Mouse (Mus musculus): Measurements from ENCODE around the gene Plekha5. TPM values are rescaled to one million over a fixed set of nuclear protein-coding genes. Genes with fewer than 3 reads are reported as not detected.
"Not testable (repeated sequence)": the region's sequence is repeated elsewhere in the genome, so short reads cannot be mapped to it uniquely, and the experiment has no call there.

Plekha5 gene
- total and polyA plus RNA-seq, 2 experiments from 2014 or later = 15.9 to 32.0 TPM

DNA sequence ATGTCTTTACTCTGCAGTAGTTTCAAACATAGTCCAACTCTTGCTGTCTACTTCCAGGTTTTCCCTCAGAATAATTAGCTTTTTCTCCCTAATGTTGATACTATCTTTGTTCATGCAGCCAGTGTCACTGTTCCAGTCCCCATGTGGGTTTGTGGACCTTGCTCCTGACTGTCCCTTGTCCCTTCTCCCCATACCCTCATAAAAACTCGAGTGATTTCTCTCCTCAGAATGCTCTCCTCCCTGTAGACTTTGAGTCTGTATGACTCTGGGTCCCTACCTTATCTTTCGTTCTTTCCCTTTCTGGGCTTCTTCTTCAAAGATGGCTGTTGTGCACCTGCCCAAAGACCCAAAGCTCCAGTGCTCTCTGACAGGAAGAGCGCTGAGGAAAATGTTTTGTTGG is 64.8 kb downstream of the Plekha5 start:
- H3K4me1 ChIP-seq (ENCODE audit: insufficient read depth) = no peaks in the 10 kb centered on the region
- H3K9ac ChIP-seq = no peak overlapping the region
- H3K36me3 ChIP-seq (ENCODE audit: insufficient read depth) = no peaks in the 10 kb centered on the region
- H3K27me3 ChIP-seq (ENCODE audit: insufficient read depth, low read length) = no peaks in the 10 kb centered on the region
- 87% methylated on average over 3 of the region's 3 CpGs for WGBS
- no peak for DNase-seq
- TF ChIP-seq CTCF (IDR thresholded peaks at IDR 0.05; ENCODE audit: low read depth) = no peak
- no peak overlapping the region for H3K27ac ChIP-seq (ENCODE audit: low read depth, low read length)
- no peak overlapping the region for H3K4me3 ChIP-seq (ENCODE audit: low read depth, low read length)
- no peak for ATAC-seq
- H3K4me2 ChIP-seq (ENCODE audit: low read depth) = no peak overlapping the region
- H3K9me3 ChIP-seq (ENCODE audit: low read length) = no peaks in the 10 kb centered on the region

GRCm38 (mm10) chr6:140489570-140489969 is 65.7 kb downstream of the Plekha5 start:
- Histone ChIP-seq H3K4me3 (ENCODE audit: low read depth, low read length) (no peak overlapping the region), H3K9me3 (ENCODE audit: low read length) (no peaks in the 10 kb centered on the region), H3K27ac (ENCODE audit: low read depth, low read length) (no peak overlapping the region), H3K27me3 (ENCODE audit: insufficient read depth, low read length) (no peaks in the 10 kb centered on the region), H3K4me2 (ENCODE audit: low read depth) (no peak overlapping the region), H3K36me3 (ENCODE audit: insufficient read depth) (no peaks in the 10 kb centered on the region), H3K4me1 (ENCODE audit: insufficient read depth) (no peaks in the 10 kb centered on the region), H3K9ac (no peak overlapping the region)
- no peak for TF ChIP-seq CTCF (IDR thresholded peaks at IDR 0.05; ENCODE audit: low read depth)
- DNase-seq = no peak
- ATAC-seq = no peak

GRCm38 (mm10) chr6:140490220-140490619 is 66.4 kb downstream of the Plekha5 start:
- Histone ChIP-seq H3K27ac (ENCODE audit: low read depth, low read length) (no peak overlapping the region), H3K4me3 (ENCODE audit: low read depth, low read length) (no peak overlapping the region), H3K27me3 (ENCODE audit: insufficient read depth, low read length) (no peaks in the 10 kb centered on the region), H3K4me1 (ENCODE audit: insufficient read depth) (no peaks in the 10 kb centered on the region), H3K9ac (no peak overlapping the region), H3K36me3 (ENCODE audit: insufficient read depth) (no peaks in the 10 kb centered on the region), H3K4me2 (ENCODE audit: low read depth) (no peak overlapping the region), H3K9me3 (ENCODE audit: low read length) (no peaks in the 10 kb centered on the region)
- ATAC-seq (no peak), DNase-seq (no peak)
- no peak for TF ChIP-seq CTCF (IDR thresholded peaks at IDR 0.05; ENCODE audit: low read depth)
- WGBS = 85% methylated on average over 4 of the region's 4 CpGs

- H3K4me1 ChIP-seq (ENCODE audit: insufficient read depth) = no peaks in the 10 kb centered on the region
- no peak for TF ChIP-seq CTCF (IDR thresholded peaks at IDR 0.05; ENCODE audit: low read depth)
- peak overlapping the region; percentile 55 for H3K27ac ChIP-seq (ENCODE audit: low read depth, low read length)
- peak; percentile 63 for ATAC-seq
- no peaks in the 10 kb centered on the region for H3K9me3 ChIP-seq (ENCODE audit: low read length)
- 0 out of 2 replicates have a peak overlapping the region, but pooled peaks have one; percentile 18 for H3K9ac ChIP-seq
- H3K4me3 ChIP-seq (ENCODE audit: low read depth, low read length) = peak overlapping the region; percentile 1; the same call in 1 of the 2 replicates
- H3K27me3 ChIP-seq (ENCODE audit: insufficient read depth, low read length) = no peaks in the 10 kb centered on the region
- H3K4me2 ChIP-seq (ENCODE audit: low read depth) = peak overlapping the region; percentile 13
- no peak for DNase-seq
- WGBS = 60% methylated on average over 18 of the region's 18 CpGs
- H3K36me3 ChIP-seq (ENCODE audit: insufficient read depth) = 0 out of 2 replicates have a peak, but pooled peaks cover 3% of the 10 kb centered on the region
Measured at GRCm38 (mm10) chr6:140490921-140491537, 67.2 kb downstream of the Plekha5 start.

GRCm38 (mm10) chr6:140492043-140492442 is 68.2 kb downstream of the Plekha5 start:
- H3K9me3 ChIP-seq (ENCODE audit: low read length) = no peaks in the 10 kb centered on the region
- no peak for DNase-seq
- no peak for TF ChIP-seq CTCF (IDR thresholded peaks at IDR 0.05; ENCODE audit: low read depth)
- no peak overlapping the region for H3K27ac ChIP-seq (ENCODE audit: low read depth, low read length)
- WGBS = 70% methylated on average over 6 of the region's 6 CpGs
- H3K36me3 ChIP-seq (ENCODE audit: insufficient read depth) = 0 out of 2 replicates have a peak, but pooled peaks cover 3% of the 10 kb centered on the region
- H3K27me3 ChIP-seq (ENCODE audit: insufficient read depth, low read length) = no peaks in the 10 kb centered on the region
- ATAC-seq = no peak
- H3K4me1 ChIP-seq (ENCODE audit: insufficient read depth) = no peaks in the 10 kb centered on the region
- H3K4me2 ChIP-seq (ENCODE audit: low read depth) = no peak overlapping the region
- H3K4me3 ChIP-seq (ENCODE audit: low read depth, low read length) = no peak overlapping the region
- no peak overlapping the region for H3K9ac ChIP-seq

- TF ChIP-seq CTCF (IDR thresholded peaks at IDR 0.05; ENCODE audit: low read depth) = no peak
- H3K27ac ChIP-seq (ENCODE audit: low read depth, low read length) = no peak overlapping the region
- ATAC-seq (no peak), DNase-seq (no peak)
- H3K4me3 ChIP-seq (ENCODE audit: low read depth, low read length) = no peak overlapping the region
- no peak overlapping the region for H3K4me2 ChIP-seq (ENCODE audit: low read depth)
- WGBS = 74% methylated on average over 3 of the region's 3 CpGs
- H3K4me1 ChIP-seq (ENCODE audit: insufficient read depth) = no peaks in the 10 kb centered on the region
- H3K36me3 ChIP-seq (ENCODE audit: insufficient read depth) = 0 out of 2 replicates have a peak, but pooled peaks cover 3% of the 10 kb centered on the region
- no peaks in the 10 kb centered on the region for H3K27me3 ChIP-seq (ENCODE audit: insufficient read depth, low read length)
- no peaks in the 10 kb centered on the region for H3K9me3 ChIP-seq (ENCODE audit: low read length)
- H3K9ac ChIP-seq = no peak overlapping the region
Measured at GRCm38 (mm10) chr6:140498074-140498473, 74.2 kb downstream of the Plekha5 start.

DNA sequence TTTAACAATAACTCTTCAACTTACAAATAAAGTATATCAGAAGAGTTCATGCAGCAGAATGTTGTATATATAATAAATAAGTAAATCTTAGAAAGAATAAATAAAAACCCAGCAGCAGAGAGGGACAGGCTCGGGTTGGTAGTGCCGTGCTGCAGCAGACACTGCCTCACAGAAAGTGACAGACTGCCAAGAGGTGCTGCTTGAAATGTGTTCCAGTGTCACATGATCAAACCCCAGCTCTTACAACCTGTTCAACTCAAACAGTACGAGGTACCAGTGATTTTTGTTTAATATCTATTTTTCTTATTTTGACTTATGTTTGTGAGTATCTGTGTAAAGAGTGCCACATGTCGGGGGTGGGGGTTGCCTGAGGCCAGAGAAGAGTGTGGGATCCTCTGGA is 75.1 kb downstream of the Plekha5 start:
- H3K27me3 ChIP-seq (ENCODE audit: insufficient read depth, low read length) = no peaks in the 10 kb centered on the region
- no peak overlapping the region for H3K9ac ChIP-seq
- 62% methylated on average over 4 of the region's 4 CpGs for WGBS
- H3K4me2 ChIP-seq (ENCODE audit: low read depth) = no peak overlapping the region
- TF ChIP-seq CTCF (IDR thresholded peaks at IDR 0.05; ENCODE audit: low read depth) = no peak
- H3K27ac ChIP-seq (ENCODE audit: low read depth, low read length) = no peak overlapping the region
- ATAC-seq = no peak
- 0 out of 2 replicates have a peak, but pooled peaks cover 3% of the 10 kb centered on the region for H3K36me3 ChIP-seq (ENCODE audit: insufficient read depth)
- H3K9me3 ChIP-seq (ENCODE audit: low read length) = no peaks in the 10 kb centered on the region
- no peak for DNase-seq
- no peak overlapping the region for H3K4me3 ChIP-seq (ENCODE audit: low read depth, low read length)
- H3K4me1 ChIP-seq (ENCODE audit: insufficient read depth) = no peaks in the 10 kb centered on the region

GRCm38 (mm10) chr6:140500829-140501228 is 77.0 kb downstream of the Plekha5 start:
- 72% methylated on average over 1 of the region's 1 CpGs for whole genome bisulfite sequencing
- H3K4me3 ChIP-seq (ENCODE audit: low read depth, low read length); H3K4me2 ChIP-seq (ENCODE audit: low read depth); H3K9ac ChIP-seq; H3K36me3 ChIP-seq (ENCODE audit: insufficient read depth); ATAC-seq; H3K9me3 ChIP-seq (ENCODE audit: low read length); DNase-seq; H3K27ac ChIP-seq (ENCODE audit: low read depth, low read length); H3K4me1 ChIP-seq (ENCODE audit: insufficient read depth); H3K27me3 ChIP-seq (ENCODE audit: insufficient read depth, low read length): not testable (repeated sequence)

Data from forebrain, postnatal 0 days (tissue).